ENCODE assay signal across 13 mouse cellular contexts in the genomic region with DNA sequence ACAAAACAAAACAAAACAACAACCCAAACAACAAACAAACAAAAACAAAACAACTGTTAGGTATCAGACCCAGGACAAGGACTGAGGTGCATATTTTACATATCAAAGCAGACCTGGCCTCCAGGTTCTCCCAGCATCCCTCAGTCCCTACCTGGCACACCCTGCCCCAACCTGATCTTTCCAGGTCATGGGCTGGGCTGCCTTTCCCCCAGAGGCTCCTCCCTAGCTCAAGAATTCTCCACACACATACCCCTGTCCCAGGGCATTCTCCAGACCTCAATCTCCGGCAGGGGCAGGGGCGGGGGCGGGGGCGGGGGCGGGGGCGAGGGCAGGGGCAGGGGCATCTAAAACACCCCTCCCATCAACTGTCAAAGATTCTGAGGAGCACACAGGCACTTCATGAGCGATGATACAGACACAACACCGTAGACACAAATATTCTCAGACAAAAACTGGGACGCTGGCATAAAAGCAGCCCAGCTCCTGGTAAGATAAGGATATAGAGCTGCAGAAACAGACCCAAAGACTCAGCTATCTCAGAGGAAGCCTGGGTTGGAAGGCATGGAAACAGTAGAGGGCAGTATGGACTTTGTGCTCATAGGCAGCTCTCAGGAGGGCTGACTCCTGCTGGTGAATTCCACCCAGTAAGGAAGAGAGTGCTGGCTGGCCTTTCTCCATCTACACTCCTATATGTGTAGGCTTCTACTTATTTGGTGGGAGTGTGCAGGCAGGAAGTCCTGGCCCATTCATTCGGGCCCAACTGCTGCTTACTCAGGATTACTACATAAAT.
DNase-seq lines count a peak whose midpoint lies in the region; ATAC-seq and TF ChIP-seq lines count a peak whose summit lies in the region.
"Had no signal": no experiment of that assay in that cellular context is flagged by ENCODE, and none has a peak within 500 bp of the region (broad histone marks: within the 10 kb centered on the region; RNA-seq: fewer than 3 reads in every experiment).

No protein-coding gene starts in this region.

- DNase-seq in hindbrain, embryonic 11.5 days (ENCODE audit: low spot score), result peak; percentile 11
- DNase-seq in midbrain, postnatal 0 days (ENCODE audit: low spot score), result no peak
- peak; percentile 42 for DNase-seq in embryo, embryonic 11 days
- peak; percentile 13 for DNase-seq in yolk sac, embryonic 10.5 days (ENCODE audit: low spot score)
- DNase-seq in spleen, adult 18-20 months, result no peak
- no peak for DNase-seq in kidney, postnatal 25 days
- DNase-seq: cerebellum, postnatal 25 days; heart, adult 11 months had no signal

- H3K27ac ChIP-seq in hindbrain, embryonic 11.5 days (ENCODE audit: low read depth, low read length), result no peak overlapping the region
- H3K27ac ChIP-seq in hindbrain, embryonic 12.5 days, result no peak overlapping the region
- no peak overlapping the region for H3K27ac ChIP-seq in midbrain, postnatal 0 days (ENCODE audit: low read depth, low read length)
- H3K27ac ChIP-seq in midbrain, embryonic 13.5 days, result no peak overlapping the region
- H3K27ac ChIP-seq: forebrain, embryonic 10.5 days; hindbrain, embryonic 15.5 days; stomach, embryonic 15.5 days had no signal

- TF ChIP-seq CTCF in midbrain, postnatal 0 days (IDR thresholded peaks at IDR 0.05), result peak; percentile 34

- no peak overlapping the region for H3K4me2 ChIP-seq in hindbrain, embryonic 11.5 days (replicated peaks; ENCODE audit: low read depth, low read length)
- H3K4me2 ChIP-seq in hindbrain, embryonic 12.5 days (replicated peaks), result no peak overlapping the region
- H3K4me2 ChIP-seq in midbrain, postnatal 0 days (ENCODE audit: low read depth, low read length, poor library complexity, severe bottlenecking), result no peak overlapping the region
- no peak overlapping the region for H3K4me2 ChIP-seq in midbrain, embryonic 13.5 days (replicated peaks)
- H3K4me2 ChIP-seq: hindbrain, embryonic 15.5 days; stomach, embryonic 15.5 days had no signal

- WGBS in hindbrain, embryonic 11.5 days, result 60% methylated on average over 10 of the region's 10 CpGs
- 60% methylated on average over 10 of the region's 10 CpGs for WGBS in hindbrain, embryonic 12.5 days
- WGBS in midbrain, postnatal 0 days, result 69% methylated on average over 10 of the region's 10 CpGs
- WGBS in midbrain, embryonic 13.5 days, result 56% methylated on average over 10 of the region's 10 CpGs

- no peak overlapping the region for H3K9ac ChIP-seq in hindbrain, embryonic 11.5 days (ENCODE audit: low read depth, low read length)
- H3K9ac ChIP-seq in hindbrain, embryonic 12.5 days, result no peak overlapping the region
- H3K9ac ChIP-seq in midbrain, postnatal 0 days (replicated peaks; ENCODE audit: low read length, poor library complexity, severe bottlenecking), result no peak overlapping the region
- H3K9ac ChIP-seq in midbrain, embryonic 13.5 days (replicated peaks), result no peak overlapping the region
- H3K9ac ChIP-seq: hindbrain, embryonic 15.5 days; stomach, embryonic 15.5 days had no signal

- H3K36me3 ChIP-seq in hindbrain, embryonic 11.5 days (ENCODE audit: control insufficient read depth, insufficient read depth, low read length), result no peaks in the 10 kb centered on the region
- H3K36me3 ChIP-seq in hindbrain, embryonic 12.5 days, result no peaks in the 10 kb centered on the region
- H3K36me3 ChIP-seq in midbrain, postnatal 0 days (ENCODE audit: insufficient read depth, low read length), result no peaks in the 10 kb centered on the region
- no peaks in the 10 kb centered on the region for H3K36me3 ChIP-seq in midbrain, embryonic 13.5 days
- H3K36me3 ChIP-seq: forebrain, embryonic 10.5 days; hindbrain, embryonic 15.5 days; stomach, embryonic 15.5 days had no signal

- no peaks in the 10 kb centered on the region for H3K9me3 ChIP-seq in hindbrain, embryonic 11.5 days (ENCODE audit: control insufficient read depth, low read length)
- H3K9me3 ChIP-seq in hindbrain, embryonic 12.5 days (replicated peaks), result no peaks in the 10 kb centered on the region
- H3K9me3 ChIP-seq in midbrain, postnatal 0 days (ENCODE audit: low read length), result no peaks in the 10 kb centered on the region
- no peaks in the 10 kb centered on the region for H3K9me3 ChIP-seq in midbrain, embryonic 13.5 days
- H3K9me3 ChIP-seq: forebrain, embryonic 10.5 days; hindbrain, embryonic 15.5 days; stomach, embryonic 15.5 days had no signal

- ATAC-seq in hindbrain, embryonic 11.5 days (ENCODE audit: low FRiP score), result no peak
- no peak for ATAC-seq in hindbrain, embryonic 12.5 days (ENCODE audit: low FRiP score)
- no peak for ATAC-seq in midbrain, postnatal 0 days (ENCODE audit: low FRiP score)
- no peak for ATAC-seq in midbrain, embryonic 13.5 days

- no peaks in the 10 kb centered on the region for H3K4me1 ChIP-seq in hindbrain, embryonic 11.5 days (replicated peaks; ENCODE audit: control insufficient read depth, insufficient read depth, low read length)
- no peaks in the 10 kb centered on the region for H3K4me1 ChIP-seq in hindbrain, embryonic 12.5 days
- H3K4me1 ChIP-seq in midbrain, postnatal 0 days (ENCODE audit: insufficient read depth, low read length), result no peaks in the 10 kb centered on the region
- H3K4me1 ChIP-seq in midbrain, embryonic 13.5 days (replicated peaks), result no peaks in the 10 kb centered on the region
- H3K4me1 ChIP-seq: forebrain, embryonic 10.5 days; hindbrain, embryonic 15.5 days; stomach, embryonic 15.5 days had no signal

- no peaks in the 10 kb centered on the region for H3K27me3 ChIP-seq in hindbrain, embryonic 11.5 days (ENCODE audit: control insufficient read depth, insufficient read depth, low read length)
- H3K27me3 ChIP-seq in hindbrain, embryonic 12.5 days, result no peaks in the 10 kb centered on the region
- no peaks in the 10 kb centered on the region for H3K27me3 ChIP-seq in midbrain, postnatal 0 days (ENCODE audit: insufficient read depth, low read length)
- H3K27me3 ChIP-seq in midbrain, embryonic 13.5 days, result no peaks in the 10 kb centered on the region
- H3K27me3 ChIP-seq: hindbrain, embryonic 15.5 days; stomach, embryonic 15.5 days had no signal

- no peak overlapping the region for H3K4me3 ChIP-seq in hindbrain, embryonic 11.5 days (ENCODE audit: low read depth, low read length)
- H3K4me3 ChIP-seq in hindbrain, embryonic 12.5 days, result no peak overlapping the region
- no peak overlapping the region for H3K4me3 ChIP-seq in midbrain, postnatal 0 days (ENCODE audit: low read depth, low read length)
- no peak overlapping the region for H3K4me3 ChIP-seq in midbrain, embryonic 13.5 days (replicated peaks)
- H3K4me3 ChIP-seq: forebrain, embryonic 10.5 days; hindbrain, embryonic 15.5 days; stomach, embryonic 15.5 days had no signal

Comparison
In these comparisons a context has a peak if more than half of its experiments do, and no peak if none do; other contexts are left out.
1. DNase-seq: peak in hindbrain, embryonic 11.5 days (single experiment), embryo, embryonic 11 days (single experiment) and yolk sac, embryonic 10.5 days (single experiment); none in midbrain, postnatal 0 days (single experiment), spleen, adult 18-20 months (0 of 2) and kidney, postnatal 25 days (0 of 2).